Mouse (Mus musculus): ENCODE results near the gene Arhgap23. TPM values are rescaled to one million over a fixed set of nuclear protein-coding genes. Genes with fewer than 3 reads are reported as not detected.
A peak's percentile ranks its signal among the peaks of the same experiment; 100 is the strongest.

Gene Arhgap23
- polyA plus RNA-seq, 2 experiments = 7.3 to 17.5 TPM

GRCm38 (mm10) chr11:97427794-97428725, 12.7 kb downstream of the Arhgap23 start:
- Histone ChIP-seq H3K4me2 (ENCODE audit: low read depth) (peak overlapping the region; percentile 87), H3K36me3 (replicated peaks; ENCODE audit: control insufficient read depth, insufficient read depth, low read depth) (no peaks in the 10 kb centered on the region), H3K9ac (replicated peaks) (peak overlapping the region; percentile 63), H3K27ac (peak overlapping the region; percentile 96), H3K4me1 (replicated peaks; ENCODE audit: control insufficient read depth in 2 of 2, insufficient read depth in 2 of 2, low read length in 1 of 2) (peaks cover 50 to 53% of the 10 kb centered on the region in 2 experiments), H3K27me3 (ENCODE audit: control insufficient read depth, insufficient read depth, low read length) (no peaks in the 10 kb centered on the region), H3K4me3 (ENCODE audit: insufficient read depth in 1 of 2, low read depth in 2 of 2, low read length in 2 of 2) (peak overlapping the region; percentile 49 to 53), H3K9me3 (ENCODE audit: control insufficient read depth, low read length) (no peaks in the 10 kb centered on the region)
- DNase-seq (ENCODE audit: low read depth in 3 of 3, low spot score in 3 of 3) (peak; percentile 88 to 90 (median 89)), ATAC-seq (ENCODE audit: insufficient read depth) (peak; percentile 86)
- 2% methylated on average over 32 of the region's 32 CpGs for WGBS (ENCODE audit: insufficient replicate concordance)
- TF ChIP-seq CTCF (IDR thresholded peaks at IDR 0.05; ENCODE audit: low read depth) = no peak
- peak; percentile 89 for TF ChIP-seq EP300 (IDR thresholded peaks at IDR 0.05; ENCODE audit: low read depth)

GRCm38 (mm10) chr11:97428726-97429077, 13.4 kb downstream of the Arhgap23 start:
- Histone ChIP-seq H3K36me3 (replicated peaks; ENCODE audit: control insufficient read depth, insufficient read depth, low read depth) (no peaks in the 10 kb centered on the region), H3K27me3 (ENCODE audit: control insufficient read depth, insufficient read depth, low read length) (no peaks in the 10 kb centered on the region), H3K4me3 (ENCODE audit: insufficient read depth in 1 of 2, low read depth in 2 of 2, low read length in 2 of 2) (peak overlapping the region; percentile 49 to 53), H3K9ac (replicated peaks) (peak overlapping the region; percentile 63), H3K9me3 (ENCODE audit: control insufficient read depth, low read length) (no peaks in the 10 kb centered on the region), H3K4me1 (replicated peaks; ENCODE audit: control insufficient read depth in 2 of 2, insufficient read depth in 2 of 2, low read length in 1 of 2) (peaks cover 44 to 48% of the 10 kb centered on the region in 2 experiments), H3K4me2 (ENCODE audit: low read depth) (peak overlapping the region; percentile 87), H3K27ac (peak overlapping the region; percentile 96)
- ATAC-seq (ENCODE audit: insufficient read depth) (peak; percentile 17), DNase-seq (ENCODE audit: low read depth in 3 of 3, low spot score in 3 of 3) (no peak)
- 29% methylated on average over 4 of the region's 4 CpGs for WGBS (ENCODE audit: insufficient replicate concordance)
- TF ChIP-seq CTCF (IDR thresholded peaks at IDR 0.05; ENCODE audit: low read depth) (no peak), EP300 (IDR thresholded peaks at IDR 0.05; ENCODE audit: low read depth) (no peak)

- H3K9ac ChIP-seq (replicated peaks) = peak overlapping the region; percentile 63
- peak overlapping the region; percentile 96 for H3K27ac ChIP-seq
- DNase-seq (ENCODE audit: low read depth in 3 of 3, low spot score in 3 of 3) (no peak), ATAC-seq (ENCODE audit: insufficient read depth) (no peak)
- no peak overlapping the region for H3K4me3 ChIP-seq (ENCODE audit: insufficient read depth in 1 of 2, low read depth in 2 of 2, low read length in 2 of 2)
- H3K36me3 ChIP-seq (replicated peaks; ENCODE audit: control insufficient read depth, insufficient read depth, low read depth) = no peaks in the 10 kb centered on the region
- H3K9me3 ChIP-seq (ENCODE audit: control insufficient read depth, low read length) = no peaks in the 10 kb centered on the region
- TF ChIP-seq EP300 (IDR thresholded peaks at IDR 0.05; ENCODE audit: low read depth) (no peak), CTCF (IDR thresholded peaks at IDR 0.05; ENCODE audit: low read depth) (no peak)
- peak overlapping the region; percentile 87 for H3K4me2 ChIP-seq (ENCODE audit: low read depth)
- peaks cover 41 to 44% of the 10 kb centered on the region in 2 experiments for H3K4me1 ChIP-seq (replicated peaks; ENCODE audit: control insufficient read depth in 2 of 2, insufficient read depth in 2 of 2, low read length in 1 of 2)
- 70% methylated on average over 8 of the region's 8 CpGs for WGBS (ENCODE audit: insufficient replicate concordance)
- no peaks in the 10 kb centered on the region for H3K27me3 ChIP-seq (ENCODE audit: control insufficient read depth, insufficient read depth, low read length)
These were observed 14.3 kb downstream of the Arhgap23 start for GRCm38 (mm10) chr11:97429615-97430014.

GRCm38 (mm10) chr11:97432015-97432414, 16.7 kb downstream of the Arhgap23 start:
- WGBS (ENCODE audit: insufficient replicate concordance) = 1% methylated on average over 3 of the region's 3 CpGs
- no peak for ATAC-seq (ENCODE audit: insufficient read depth)
- Histone ChIP-seq H3K27ac (peak overlapping the region; percentile 16; the same call in 1 of the 2 replicates), H3K27me3 (ENCODE audit: control insufficient read depth, insufficient read depth, low read length) (no peaks in the 10 kb centered on the region), H3K4me1 (replicated peaks; ENCODE audit: control insufficient read depth in 2 of 2, insufficient read depth in 2 of 2, low read length in 1 of 2) (peaks cover 47 to 56% of the 10 kb centered on the region in 2 experiments), H3K9ac (replicated peaks) (peak overlapping the region; percentile 18), H3K36me3 (replicated peaks; ENCODE audit: control insufficient read depth, insufficient read depth, low read depth) (no peaks in the 10 kb centered on the region), H3K9me3 (ENCODE audit: control insufficient read depth, low read length) (no peaks in the 10 kb centered on the region), H3K4me2 (ENCODE audit: low read depth) (no peak overlapping the region), H3K4me3 (ENCODE audit: insufficient read depth in 1 of 2, low read depth in 2 of 2, low read length in 2 of 2) (no peak overlapping the region)
- peak in 2 of 3 experiments; percentile 62 to 65 for DNase-seq (ENCODE audit: low read depth in 3 of 3, low spot score in 3 of 3)
- TF ChIP-seq CTCF (IDR thresholded peaks at IDR 0.05; ENCODE audit: low read depth) (peak; percentile 100), EP300 (IDR thresholded peaks at IDR 0.05; ENCODE audit: low read depth) (peak; percentile 36; the same call in 1 of the 2 replicates)

- ATAC-seq (ENCODE audit: insufficient read depth) (no peak), DNase-seq (ENCODE audit: low read depth in 3 of 3, low spot score in 3 of 3) (no peak)
- H3K36me3 ChIP-seq (replicated peaks; ENCODE audit: control insufficient read depth, insufficient read depth, low read depth) = no peaks in the 10 kb centered on the region
- no peak overlapping the region for H3K4me2 ChIP-seq (ENCODE audit: low read depth)
- no peak overlapping the region for H3K27ac ChIP-seq
- TF ChIP-seq CTCF (IDR thresholded peaks at IDR 0.05; ENCODE audit: low read depth) (0 out of 2 replicates have a peak, but pooled peaks have one; percentile 17), EP300 (IDR thresholded peaks at IDR 0.05; ENCODE audit: low read depth) (no peak)
- 32% methylated on average over 8 of the region's 8 CpGs for WGBS (ENCODE audit: insufficient replicate concordance)
- H3K27me3 ChIP-seq (ENCODE audit: control insufficient read depth, insufficient read depth, low read length) = no peaks in the 10 kb centered on the region
- H3K4me1 ChIP-seq (replicated peaks; ENCODE audit: control insufficient read depth in 2 of 2, insufficient read depth in 2 of 2, low read length in 1 of 2) = peaks cover 39 to 51% of the 10 kb centered on the region in 2 experiments
- H3K9ac ChIP-seq (replicated peaks) = no peak overlapping the region; the same call in 1 of the 2 replicates
- H3K4me3 ChIP-seq (ENCODE audit: insufficient read depth in 1 of 2, low read depth in 2 of 2, low read length in 2 of 2) = no peak overlapping the region
- no peaks in the 10 kb centered on the region for H3K9me3 ChIP-seq (ENCODE audit: control insufficient read depth, low read length)
These were observed 17.7 kb downstream of the Arhgap23 start for GRCm38 (mm10) chr11:97432983-97433539.
